Mouse (Mus musculus) small intestine, adult 2 months (tissue): ENCODE measurements around the gene Fcgrt.

Experiments used
- CTCF ChIP-seq: fragments of 200-500 bp; IDR thresholded peaks from 2 replicates; pipeline ENCODE4 v1.5.1; 2012; ENCODE audit warnings: low read depth, mild to moderate bottlenecking, control low read depth, inconsistent platforms, low read length, moderate library complexity, mixed read lengths; ENCODE audit not compliant: insufficient replicate concordance, insufficient read length; ENCODE audit errors: extremely low read depth
- POLR2A ChIP-seq: fragments of 200-500 bp; IDR thresholded peaks from 2 replicates; pipeline ENCODE4 v1.6.1; 2012; ENCODE audit warnings: low read depth, mild to moderate bottlenecking, control low read depth, inconsistent platforms, low read length, moderate library complexity

GRCm38 (mm10) chr7:45145460-45145859 lies 41.8 kb upstream of the Fcgrt start:
- no peak for TF ChIP-seq POLR2A
- no peak for TF ChIP-seq CTCF
